Mouse (Mus musculus): Measurements from ENCODE around the gene Col24a1.
A peak's percentile ranks its signal among the peaks of the same experiment; 100 is the strongest.

DNA sequence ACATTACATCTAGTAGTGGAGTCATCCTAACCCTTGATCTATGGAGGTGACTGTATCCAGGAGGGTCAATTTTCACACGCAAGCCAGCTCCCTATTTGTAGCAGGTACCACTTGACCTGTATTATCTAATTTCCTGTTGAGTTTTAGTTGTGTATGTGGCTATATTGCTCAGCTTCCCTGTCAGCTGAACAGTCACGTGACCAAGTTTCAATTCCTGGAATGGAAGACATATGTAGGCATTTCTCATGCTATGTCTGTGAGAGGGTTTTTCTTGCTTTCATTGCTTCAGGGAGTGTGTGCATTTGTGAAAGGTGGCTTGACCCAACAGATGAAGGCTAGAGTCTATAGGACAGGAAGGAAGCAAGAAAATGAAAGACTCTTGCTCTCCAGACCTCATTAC is 44.2 kb upstream of the Col24a1 start:
- TF ChIP-seq MAX (IDR thresholded peaks at IDR 0.05; ENCODE audit: low read depth): no peak
- TF ChIP-seq USF1 (IDR thresholded peaks at IDR 0.05; ENCODE audit: low read depth): peak; percentile 21
- TF ChIP-seq CEBPB (IDR thresholded peaks at IDR 0.05; ENCODE audit: insufficient read depth, poor library complexity, severe bottlenecking): no peak
- TF ChIP-seq POLR2A (IDR thresholded peaks at IDR 0.05; ENCODE audit: insufficient read length, low read depth): no peak
- TF ChIP-seq REST (IDR thresholded peaks at IDR 0.05; ENCODE audit: insufficient read depth, insufficient read length): no peak
- TF ChIP-seq E2F4 (IDR thresholded peaks at IDR 0.05; ENCODE audit: insufficient read depth): no peak
